Mouse (Mus musculus) embryonic facial prominence, embryonic 11.5 days (tissue): ENCODE measurements around the gene Hmga1. TPM values are rescaled to one million over a fixed set of nuclear protein-coding genes. Genes with fewer than 3 reads are reported as not detected.
A peak's percentile ranks its signal among the peaks of the same experiment; 100 is the strongest.

Experiments
- ATAC-seq: fragments of 200-750 bp; cut with Nextera tagmentation; replicated peaks from 2 replicates; pipeline ENCODE4 v1.8.0; 2017; ENCODE audit warnings: low read depth; ENCODE audit not compliant: insufficient number of reproducible peaks, low FRiP score, low TSS enrichment
- DNase-seq: peaks from one replicate; pipeline ENCODE4 v3.0.0-alpha.2; 2015; ENCODE audit warnings: low spot score
- H3K27ac ChIP-seq: fragments of 300-500 bp; sonication (generic); replicated peaks from 2 replicates; pipeline ENCODE4 v1.5.1; 2014; ENCODE audit warnings: mild to moderate bottlenecking, low read depth, low read length, control low read depth
- H3K27me3 ChIP-seq: fragments of 300-500 bp; sonication (generic); 2 replicates; pipeline ENCODE4 v1.6.1; 2014; ENCODE audit warnings: mild to moderate bottlenecking, low read length, moderate library complexity, mixed read lengths; ENCODE audit not compliant: control insufficient read depth, insufficient read depth
- H3K36me3 ChIP-seq: fragments of 300-500 bp; sonication (generic); replicated peaks from 2 replicates; pipeline ENCODE4 v1.6.1; 2014; ENCODE audit warnings: low read depth, mild to moderate bottlenecking, low read length, moderate library complexity, mixed read lengths; ENCODE audit not compliant: control insufficient read depth, insufficient read depth
- H3K4me1 ChIP-seq: fragments of 300-500 bp; sonication (generic); 2 replicates; pipeline ENCODE4 v1.6.1; 2014; ENCODE audit warnings: low read length, mixed read lengths; ENCODE audit not compliant: control insufficient read depth, insufficient read depth
- H3K4me2 ChIP-seq: fragments of 300-500 bp; sonication (generic); 2 replicates; pipeline ENCODE4 v1.6.1; 2014; ENCODE audit warnings: low read depth, mild to moderate bottlenecking, control low read depth, low read length, moderate library complexity
- H3K4me3 ChIP-seq: fragments of 300-500 bp; sonication (generic); 2 replicates; pipeline ENCODE4 v1.5.1; 2014; ENCODE audit warnings: low read depth, low read length, control low read depth
- H3K9ac ChIP-seq: fragments of 300-500 bp; sonication (generic); replicated peaks from 2 replicates; pipeline ENCODE4 v1.6.1; 2014; ENCODE audit warnings: mild to moderate bottlenecking, control low read depth, low read length
- H3K9me3 ChIP-seq: fragments of 300-500 bp; sonication (generic); replicated peaks from 2 replicates; pipeline ENCODE4 v1.6.1; 2016; ENCODE audit warnings: mild to moderate bottlenecking, low read length, inconsistent platforms, mixed read lengths; ENCODE audit not compliant: control insufficient read depth
- WGBS: fragments of 180-500 bp; shearing (Covaris S2); extraction: QIAGEN DNeasy Blood & Tissue Kit; methylation state at CpG from one replicate; pipeline ENCODE4 v1.1.7; 2014; 5-methylcytosine and 5-hydroxymethylcytosine counted together
- polyA plus RNA-seq: library from polyadenylated mRNA; unstranded; fragments of >200 nt; fragmentation: Nextera tagmentation; extraction: Ambion mirVana; gene quantifications from 2 replicates; pipeline ENCODE4 v1.2.1, GENCODE M21; 2014

Hmga1 gene
- polyA plus RNA-seq, 1 experiment from 2014 or later, result 415 TPM

GRCm38 (mm10) chr17:27511125-27511735 is 45.1 kb upstream of the Hmga1 start:
- Histone ChIP-seq H3K27me3 (peaks cover 53% of the 10 kb centered on the region), H3K4me1 (peaks cover 11% of the 10 kb centered on the region), H3K27ac (no peak overlapping the region), H3K9ac (no peak overlapping the region), H3K36me3 (no peaks in the 10 kb centered on the region), H3K4me3 (no peak overlapping the region), H3K4me2 (peak overlapping the region; percentile 100; the same call in 1 of the 2 replicates), H3K9me3 (no peaks in the 10 kb centered on the region)
- DNase-seq (no peak), ATAC-seq (no peak)
- WGBS, result 85% methylated on average over 7 of the region's 7 CpGs

GRCm38 (mm10) chr17:27511865-27512618 is 44.3 kb upstream of the Hmga1 start:
- no peak overlapping the region for H3K27ac ChIP-seq
- DNase-seq (peak; percentile 35), ATAC-seq (no peak)
- peak overlapping the region; percentile 100 for H3K4me2 ChIP-seq
- H3K4me3 ChIP-seq, result peak overlapping the region; percentile 59
- H3K27me3 ChIP-seq, result peaks cover 53% of the 10 kb centered on the region
- peaks cover 8% of the 10 kb centered on the region for H3K4me1 ChIP-seq
- H3K36me3 ChIP-seq, result no peaks in the 10 kb centered on the region
- H3K9ac ChIP-seq, result peak overlapping the region; percentile 60
- WGBS, result under 1% methylated on average over 55 of the region's 64 CpGs
- H3K9me3 ChIP-seq, result no peaks in the 10 kb centered on the region

- no peaks in the 10 kb centered on the region for H3K9me3 ChIP-seq
- peak overlapping the region; percentile 60 for H3K9ac ChIP-seq
- H3K27me3 ChIP-seq, result peaks cover 53% of the 10 kb centered on the region
- peaks cover 8% of the 10 kb centered on the region for H3K4me1 ChIP-seq
- peak overlapping the region; percentile 59 for H3K4me3 ChIP-seq
- ATAC-seq (no peak), DNase-seq (peak; percentile 27)
- H3K36me3 ChIP-seq, result no peaks in the 10 kb centered on the region
- H3K4me2 ChIP-seq, result peak overlapping the region; percentile 100
- H3K27ac ChIP-seq, result no peak overlapping the region
- 0% methylated on average over 40 of the region's 78 CpGs for WGBS
These were observed 43.6 kb upstream of the Hmga1 start for GRCm38 (mm10) chr17:27512619-27513161.

GRCm38 (mm10) chr17:27513279-27513915 is 42.9 kb upstream of the Hmga1 start:
- H3K4me3 ChIP-seq, result peak overlapping the region; percentile 59
- H3K9me3 ChIP-seq, result no peaks in the 10 kb centered on the region
- ATAC-seq (no peak), DNase-seq (no peak)
- peaks cover 53% of the 10 kb centered on the region for H3K27me3 ChIP-seq
- no peaks in the 10 kb centered on the region for H3K36me3 ChIP-seq
- no peak overlapping the region for H3K27ac ChIP-seq
- 2% methylated on average over 35 of the region's 66 CpGs for WGBS
- H3K4me2 ChIP-seq, result peak overlapping the region; percentile 100
- peaks cover 8% of the 10 kb centered on the region for H3K4me1 ChIP-seq
- peak overlapping the region; percentile 60 for H3K9ac ChIP-seq

- peak; percentile 38 for DNase-seq
- Histone ChIP-seq H3K4me1 (peaks cover 8% of the 10 kb centered on the region), H3K4me2 (peak overlapping the region; percentile 100), H3K27ac (no peak overlapping the region), H3K9ac (no peak overlapping the region), H3K27me3 (peaks cover 53% of the 10 kb centered on the region), H3K9me3 (no peaks in the 10 kb centered on the region), H3K4me3 (no peak overlapping the region), H3K36me3 (no peaks in the 10 kb centered on the region)
- WGBS, result 30% methylated on average over 27 of the region's 27 CpGs
- ATAC-seq, result no peak
These were observed 42.2 kb upstream of the Hmga1 start for GRCm38 (mm10) chr17:27513916-27514762.

GRCm38 (mm10) chr17:27518296-27518695 is 38.0 kb upstream of the Hmga1 start:
- DNase-seq (no peak), ATAC-seq (no peak)
- 19% methylated on average over 9 of the region's 9 CpGs for WGBS
- no peak overlapping the region for H3K27ac ChIP-seq
- H3K4me1 ChIP-seq, result no peaks in the 10 kb centered on the region; the same call in 1 of the 2 replicates
- H3K9ac ChIP-seq, result no peak overlapping the region
- H3K9me3 ChIP-seq, result no peaks in the 10 kb centered on the region
- H3K36me3 ChIP-seq, result no peaks in the 10 kb centered on the region
- H3K4me2 ChIP-seq, result no peak overlapping the region
- no peak overlapping the region for H3K4me3 ChIP-seq
- H3K27me3 ChIP-seq, result peaks cover 22% of the 10 kb centered on the region

- no peaks in the 10 kb centered on the region; the same call in 1 of the 2 replicates for H3K4me1 ChIP-seq
- no peaks in the 10 kb centered on the region for H3K36me3 ChIP-seq
- ATAC-seq, result no peak
- H3K4me3 ChIP-seq, result no peak overlapping the region
- no peak overlapping the region for H3K4me2 ChIP-seq
- H3K9me3 ChIP-seq, result no peaks in the 10 kb centered on the region
- H3K27ac ChIP-seq, result no peak overlapping the region
- H3K9ac ChIP-seq, result no peak overlapping the region
- 28% methylated on average over 15 of the region's 15 CpGs for WGBS
- no peak for DNase-seq
- H3K27me3 ChIP-seq, result peaks cover 16% of the 10 kb centered on the region
These were observed 37.3 kb upstream of the Hmga1 start for GRCm38 (mm10) chr17:27518700-27519595.
